Mouse (Mus musculus) CH12.LX (cell line): Measurements from ENCODE around the gene Gli3. TPM values are rescaled to one million over a fixed set of nuclear protein-coding genes. Genes with fewer than 3 reads are reported as not detected.

Experiments used
- DNase-seq: peaks from one replicate; pipeline ENCODE4 v3.0.0-alpha.2; 2013; ENCODE audit errors: extremely low read depth
- H3K27ac ChIP-seq: 2 replicates; pipeline ENCODE4 v1.5.1; 2012; ENCODE audit warnings: low read depth, mild to moderate bottlenecking, control low read depth, moderate library complexity; ENCODE audit not compliant: insufficient read depth
- H3K27me3 ChIP-seq: replicated peaks from 2 replicates; pipeline ENCODE3; 2012; ENCODE audit warnings: inconsistent platforms
- H3K36me3 ChIP-seq, 2 experiments: replicated peaks in 1 of 2; 2 replicates each; pipeline versions ENCODE3 to v1.6.1; 2012; ENCODE audit warnings: inconsistent platforms in 1 of 2, low read length in 1 of 2, mild to moderate bottlenecking in 1 of 2, mixed read lengths in 1 of 2, moderate library complexity in 1 of 2; ENCODE audit not compliant: control insufficient read depth in 1 of 2, insufficient read depth in 1 of 2
- H3K4me1 ChIP-seq, 2 experiments: 2 replicates each; pipeline ENCODE4 v1.6.1; 2012; ENCODE audit warnings: inconsistent platforms in 1 of 2, moderate library complexity in 1 of 2; ENCODE audit not compliant: insufficient read depth in 2 of 2, control insufficient read depth in 1 of 2
- H3K4me2 ChIP-seq: 2 replicates; pipeline ENCODE4 v1.6.1; 2012; ENCODE audit warnings: low read depth, mild to moderate bottlenecking, control low read depth; ENCODE audit not compliant: poor library complexity, insufficient read depth, severe bottlenecking
- H3K4me3 ChIP-seq, 3 experiments: fragments of 150-350 bp in 1 of 3; sonication (generic) in 1 of 3; replicated peaks in 1 of 3; 2 replicates each; pipeline versions ENCODE3 to v1.5.1; 2011 to 2012; ENCODE audit warnings: low read depth in 2 of 3, low read length in 2 of 3, mild to moderate bottlenecking in 2 of 3, moderate library complexity in 2 of 3, control low read depth in 1 of 3, improper control_type of control experiment in 1 of 3, inconsistent platforms in 1 of 3, mixed read lengths in 1 of 3; ENCODE audit not compliant: poor library complexity in 1 of 3
- H3K79me2 ChIP-seq: replicated peaks from 2 replicates; pipeline ENCODE4 v1.6.1; 2012; ENCODE audit warnings: mild to moderate bottlenecking, moderate library complexity; ENCODE audit not compliant: control insufficient read depth, poor library complexity, insufficient read depth, severe bottlenecking; ENCODE audit errors: extremely low read depth
- H3K9ac ChIP-seq: 2 replicates; pipeline ENCODE4 v1.6.1; 2012; ENCODE audit warnings: low read depth, mild to moderate bottlenecking, control low read depth, moderate library complexity; ENCODE audit not compliant: insufficient read depth
- H3K9me3 ChIP-seq: replicated peaks from 2 replicates; pipeline ENCODE3; 2012; ENCODE audit warnings: low read length, inconsistent platforms, mixed read lengths
- BHLHE40 ChIP-seq: IDR thresholded peaks from 2 replicates; pipeline ENCODE4 v1.6.1; 2011; ENCODE audit warnings: mild to moderate bottlenecking, low read depth, low read length, improper control_type of control experiment
- E2F4 ChIP-seq: IDR thresholded peaks from 2 replicates; pipeline ENCODE4 v1.6.1; 2011; ENCODE audit warnings: low read depth, low read length, improper control_type of control experiment; ENCODE audit not compliant: insufficient replicate concordance
- HCFC1 ChIP-seq: IDR thresholded peaks from 2 replicates; pipeline ENCODE4 v1.6.1; 2012; ENCODE audit warnings: low read depth, mild to moderate bottlenecking, inconsistent platforms, low read length, improper control_type of control experiment
- JUN ChIP-seq: IDR thresholded peaks from 2 replicates; pipeline ENCODE4 v1.6.1; 2011; ENCODE audit warnings: low read depth, mild to moderate bottlenecking, low read length, improper control_type of control experiment, moderate library complexity; ENCODE audit not compliant: insufficient read depth
- MAFK ChIP-seq: IDR thresholded peaks from 2 replicates; pipeline ENCODE4 v1.6.1; 2011; ENCODE audit warnings: low read length, improper control_type of control experiment; ENCODE audit not compliant: insufficient replicate concordance
- MAZ ChIP-seq: IDR thresholded peaks from 2 replicates; pipeline ENCODE4 v1.6.1; 2012; ENCODE audit warnings: low read depth, mild to moderate bottlenecking, inconsistent platforms, low read length, improper control_type of control experiment, moderate library complexity
- NRF1 ChIP-seq: IDR thresholded peaks from 2 replicates; pipeline ENCODE4 v1.6.1; 2014; ENCODE audit warnings: low read depth, mild to moderate bottlenecking, inconsistent platforms, low read length, improper control_type of control experiment, moderate library complexity
- PAX5 ChIP-seq: IDR thresholded peaks from 2 replicates; pipeline ENCODE4 v1.6.1; 2012; ENCODE audit warnings: low read length, inconsistent platforms, mixed read lengths
- POLR2A ChIP-seq: IDR thresholded peaks from 2 replicates; pipeline ENCODE4 v1.6.1; 2011; ENCODE audit warnings: low read depth, mild to moderate bottlenecking, improper control_type of control experiment, low read length
- SIN3A ChIP-seq: IDR thresholded peaks from 2 replicates; pipeline ENCODE4 v1.6.1; 2012; ENCODE audit warnings: low read length, improper control_type of control experiment, inconsistent platforms
- SMC3 ChIP-seq: IDR thresholded peaks from 2 replicates; pipeline ENCODE4 v1.6.1; 2011; ENCODE audit warnings: low read depth, low read length, improper control_type of control experiment
- UBTF ChIP-seq: IDR thresholded peaks from 2 replicates; pipeline ENCODE4 v1.6.1; 2012; ENCODE audit warnings: low read depth, mild to moderate bottlenecking, inconsistent platforms, low read length, improper control_type of control experiment, moderate library complexity
- USF1 ChIP-seq: IDR thresholded peaks from 2 replicates; pipeline ENCODE4 v1.6.1; 2014; ENCODE audit warnings: low read depth, mild to moderate bottlenecking, inconsistent platforms, low read length, improper control_type of control experiment
- USF2 ChIP-seq: conservative IDR thresholded peaks from 2 replicates; pipeline ENCODE4 v1.6.1; 2011; ENCODE audit warnings: low read depth, low read length, improper control_type of control experiment
- ZC3H11A ChIP-seq: IDR thresholded peaks from 2 replicates; pipeline ENCODE4 v1.6.1; 2012; ENCODE audit warnings: low read depth, mild to moderate bottlenecking, inconsistent platforms, low read length, improper control_type of control experiment
- ZKSCAN1 ChIP-seq: IDR thresholded peaks from 2 replicates; pipeline ENCODE4 v1.6.1; 2012; ENCODE audit warnings: low read depth, inconsistent platforms, low read length, improper control_type of control experiment, borderline replicate concordance
- ZMIZ1 ChIP-seq: IDR thresholded peaks from 2 replicates; pipeline ENCODE4 v1.6.1; 2012; ENCODE audit warnings: low read depth, mild to moderate bottlenecking, inconsistent platforms, low read length, improper control_type of control experiment
- ZNF384 ChIP-seq: IDR thresholded peaks from 2 replicates; pipeline ENCODE4 v1.6.1; 2012; ENCODE audit warnings: low read depth, low read length, improper control_type of control experiment, inconsistent platforms
- dilution Hi-C: fragments of 300-500 bp; cut with MboI; formaldehyde crosslinking; loops from 2 replicates; pipeline ENCODE4 v1.14.3; 2020; ENCODE audit warnings: low sequenced_read_pairs; ENCODE audit not compliant: extremely low pct_unique_long_range_greater_than_20kb, extremely low pct_ligation_motif_present
- in situ Hi-C: fragments of 300-500 bp; cut with MboI; formaldehyde crosslinking; loops from 3 replicates; pipeline ENCODE4 v1.14.3; 2019; ENCODE audit warnings: low sequenced_read_pairs, low pct_ligation_motif_present, low pct_unique_long_range_greater_than_20kb, mixed read lengths
- polyA plus RNA-seq: library from polyadenylated mRNA; unstranded; fragments of >175 nt; gene quantifications from 2 replicates; pipeline ENCODE4 v1.2.1, GENCODE M21; 2012; ENCODE audit warnings: low read depth; ENCODE audit not compliant: insufficient read length
- total RNA-seq, 2 experiments: library from RNA; depleted of rRNA; stranded (reverse); fragments of 300-350 nt in 1 of 2; fragments of >200 nt in 1 of 2; gene quantifications; 2 replicates each; pipeline ENCODE4 v1.2.3; 2012 to 2014

Gene Gli3
- total and polyA plus RNA-seq, 3 experiments, result not detected

DNA sequence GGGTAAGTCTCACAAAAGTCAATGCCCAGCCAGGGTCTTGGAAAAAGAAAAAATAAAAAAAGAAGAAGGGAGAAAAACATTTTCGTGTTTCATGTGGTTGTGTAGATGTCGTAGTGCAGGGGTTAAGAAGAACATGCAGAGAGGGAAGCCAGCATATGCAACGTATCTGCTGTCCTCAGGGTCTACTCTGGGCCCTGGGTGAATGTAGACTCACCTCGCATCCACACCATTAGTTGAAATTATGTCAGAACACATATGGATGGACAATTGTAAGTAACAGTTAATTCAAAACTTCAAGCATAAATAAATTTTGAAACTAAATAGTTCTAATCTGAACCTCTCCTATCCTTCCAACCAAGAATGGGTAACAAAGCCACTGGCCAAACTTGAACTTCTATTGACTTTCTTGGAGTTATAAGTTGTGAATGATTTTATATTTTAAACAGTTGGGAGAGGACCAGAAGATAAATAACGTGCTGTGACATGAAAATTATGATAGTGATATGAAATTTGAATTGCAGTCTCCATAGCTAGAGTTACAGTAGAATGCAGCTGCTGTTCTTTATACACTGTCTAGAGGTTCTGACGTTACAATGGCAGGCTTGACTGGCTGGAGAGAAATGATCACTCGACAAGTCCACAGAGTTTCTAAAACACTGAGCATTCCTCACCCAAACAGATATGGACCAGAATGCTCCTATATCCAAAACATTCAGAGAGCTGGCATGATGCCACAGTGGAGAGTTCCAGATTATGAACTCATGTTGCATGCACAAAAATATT, 16.1 kb upstream of the Gli3 start:
- H3K79me2 ChIP-seq, result no peaks in the 10 kb centered on the region
- peaks cover 0 to 8% of the 10 kb centered on the region in 2 experiments; a peak in 2 of 4 replicates for H3K4me1 ChIP-seq
- no peak overlapping the region for H3K4me3 ChIP-seq
- no peak overlapping the region for H3K4me2 ChIP-seq
- no peak overlapping the region for H3K27ac ChIP-seq
- no peaks in the 10 kb centered on the region for H3K36me3 ChIP-seq
- DNase-seq, result no peak
- no peak overlapping the region for H3K9ac ChIP-seq
- dilution Hi-C loops, result no loop called here
- no peaks in the 10 kb centered on the region for H3K9me3 ChIP-seq
- no peak for TF ChIP-seq PAX5
- no peak for TF ChIP-seq UBTF
- TF ChIP-seq SMC3, result no peak
- no peak for TF ChIP-seq USF2
- no peak for TF ChIP-seq MAFK
- TF ChIP-seq SIN3A, result no peak
- no peak for TF ChIP-seq NRF1
- TF ChIP-seq JUN, result no peak
- TF ChIP-seq, all 38 proteins: peak for 0
- in situ Hi-C loops, result no loop called here
- H3K27me3 ChIP-seq, result no peaks in the 10 kb centered on the region

GRCm38 (mm10) chr13:15450941-15451340, 12.1 kb upstream of the Gli3 start:
- in situ Hi-C loops (no loop called here), dilution Hi-C loops (no loop called here)
- Histone ChIP-seq H3K79me2 (no peaks in the 10 kb centered on the region), H3K9ac (no peak overlapping the region), H3K27me3 (no peaks in the 10 kb centered on the region), H3K36me3 (no peaks in the 10 kb centered on the region), H3K4me2 (no peak overlapping the region), H3K9me3 (no peaks in the 10 kb centered on the region), H3K27ac (no peak overlapping the region), H3K4me3 (no peak overlapping the region), H3K4me1 (no peaks in the 10 kb centered on the region)
- TF ChIP-seq ZKSCAN1, result no peak
- no peak for TF ChIP-seq POLR2A
- TF ChIP-seq USF1, result no peak
- no peak for TF ChIP-seq BHLHE40
- no peak for TF ChIP-seq ZNF384
- TF ChIP-seq ZMIZ1, result no peak
- no peak for TF ChIP-seq ZC3H11A
- TF ChIP-seq MAZ, result no peak
- no peak for TF ChIP-seq JUN
- no peak for TF ChIP-seq E2F4
- TF ChIP-seq SMC3, result no peak
- no peak for TF ChIP-seq HCFC1
- DNase-seq, result no peak
